Mouse (Mus musculus): ENCODE data around the gene Prss50. TPM values are rescaled to one million over a fixed set of nuclear protein-coding genes. Genes with fewer than 3 reads are reported as not detected.
A peak's percentile ranks its signal among the peaks of the same experiment; 100 is the strongest.

Gene Prss50
- polyA plus RNA-seq, 2 experiments = 7.9 to 14.9 TPM

DNA sequence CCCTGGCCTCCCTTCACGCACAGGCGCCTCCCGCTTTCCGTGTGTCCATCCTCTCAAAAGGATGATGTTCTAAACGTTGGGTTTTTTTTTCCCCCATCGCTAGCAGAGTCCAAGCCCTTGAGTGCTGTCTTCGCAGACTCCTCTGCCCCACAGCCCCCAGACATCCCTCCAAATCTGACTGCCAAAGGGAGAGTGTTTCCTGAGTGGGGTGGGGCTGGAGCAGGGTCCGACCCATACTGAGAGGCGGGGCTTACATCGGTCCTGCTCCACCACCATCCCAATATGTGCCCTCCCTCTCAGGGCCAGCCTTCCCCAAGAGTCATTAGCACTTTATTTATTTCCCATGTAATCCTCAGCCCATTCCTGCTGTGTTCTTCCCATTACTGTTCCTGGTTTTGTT lies 22.8 kb upstream of the Prss50 start:
- 0 out of 4 replicates have a peak, but pooled peaks cover 0 to 2% of the 10 kb centered on the region in 2 experiments for H3K4me1 ChIP-seq (replicated peaks; ENCODE audit: control insufficient read depth in 2 of 2, insufficient read depth in 2 of 2, low read length in 1 of 2)
- 39% methylated on average over 10 of the region's 10 CpGs for WGBS (ENCODE audit: insufficient replicate concordance)
- no peak overlapping the region for H3K9ac ChIP-seq (replicated peaks)
- no peaks in the 10 kb centered on the region for H3K9me3 ChIP-seq (ENCODE audit: control insufficient read depth, low read length)
- no peak for TF ChIP-seq CTCF (IDR thresholded peaks at IDR 0.05; ENCODE audit: low read depth)
- no peak for TF ChIP-seq EP300 (IDR thresholded peaks at IDR 0.05; ENCODE audit: low read depth)
- H3K36me3 ChIP-seq (replicated peaks; ENCODE audit: control insufficient read depth, insufficient read depth, low read depth) = no peaks in the 10 kb centered on the region
- H3K4me3 ChIP-seq (ENCODE audit: insufficient read depth in 1 of 2, low read depth in 2 of 2, low read length in 2 of 2) = no peak overlapping the region
- no peaks in the 10 kb centered on the region for H3K27me3 ChIP-seq (ENCODE audit: control insufficient read depth, insufficient read depth, low read length)
- H3K4me2 ChIP-seq (ENCODE audit: low read depth) = no peak overlapping the region
- ATAC-seq (ENCODE audit: insufficient read depth) (no peak), DNase-seq (ENCODE audit: low read depth in 3 of 3, low spot score in 3 of 3) (no peak)
- H3K27ac ChIP-seq = no peak overlapping the region

DNA sequence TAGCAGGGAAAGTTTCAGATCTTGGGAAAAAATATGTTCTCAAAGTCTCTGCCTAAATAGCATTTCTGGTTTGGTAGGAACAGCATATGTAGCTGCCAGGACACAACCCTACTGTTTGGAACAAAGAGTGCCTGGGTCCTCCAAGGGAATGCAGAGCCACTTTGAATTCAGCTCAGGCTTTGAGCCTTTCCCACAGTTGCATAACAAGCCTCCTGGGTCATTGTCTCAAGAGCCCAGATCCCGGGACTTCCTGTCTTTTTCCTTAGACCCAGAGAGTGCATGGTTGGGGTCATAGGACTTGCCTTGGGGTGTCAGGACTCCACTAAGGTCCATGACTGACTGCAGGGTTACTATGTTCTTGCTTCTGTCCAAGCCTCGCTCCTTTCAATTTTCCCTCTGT lies 21.7 kb upstream of the Prss50 start:
- ATAC-seq (ENCODE audit: insufficient read depth) = no peak
- no peaks in the 10 kb centered on the region for H3K36me3 ChIP-seq (replicated peaks; ENCODE audit: control insufficient read depth, insufficient read depth, low read depth)
- no peak for DNase-seq (ENCODE audit: low read depth in 3 of 3, low spot score in 3 of 3)
- no peak overlapping the region for H3K9ac ChIP-seq (replicated peaks)
- H3K27me3 ChIP-seq (ENCODE audit: control insufficient read depth, insufficient read depth, low read length) = no peaks in the 10 kb centered on the region
- H3K4me3 ChIP-seq (ENCODE audit: insufficient read depth in 1 of 2, low read depth in 2 of 2, low read length in 2 of 2) = no peak overlapping the region
- 39% methylated on average over 2 of the region's 2 CpGs for WGBS (ENCODE audit: insufficient replicate concordance)
- H3K9me3 ChIP-seq (ENCODE audit: control insufficient read depth, low read length) = no peaks in the 10 kb centered on the region
- H3K4me1 ChIP-seq (replicated peaks; ENCODE audit: control insufficient read depth in 2 of 2, insufficient read depth in 2 of 2, low read length in 1 of 2) = peaks cover 0 to 2% of the 10 kb centered on the region in 2 experiments; a peak in 1 of 4 replicates
- no peak for TF ChIP-seq EP300 (IDR thresholded peaks at IDR 0.05; ENCODE audit: low read depth)
- TF ChIP-seq CTCF (IDR thresholded peaks at IDR 0.05; ENCODE audit: low read depth) = no peak
- no peak overlapping the region for H3K4me2 ChIP-seq (ENCODE audit: low read depth)
- H3K27ac ChIP-seq = no peak overlapping the region

GRCm38 (mm10) chr9:110840905-110841304 lies 16.9 kb upstream of the Prss50 start:
- Histone ChIP-seq H3K9ac (replicated peaks) (no peak overlapping the region), H3K4me1 (replicated peaks; ENCODE audit: control insufficient read depth in 2 of 2, insufficient read depth in 2 of 2, low read length in 1 of 2) (peaks cover 0 to 3% of the 10 kb centered on the region in 2 experiments; a peak in 2 of 4 replicates), H3K27ac (no peak overlapping the region), H3K36me3 (replicated peaks; ENCODE audit: control insufficient read depth, insufficient read depth, low read depth) (no peaks in the 10 kb centered on the region), H3K4me3 (ENCODE audit: insufficient read depth in 1 of 2, low read depth in 2 of 2, low read length in 2 of 2) (no peak overlapping the region), H3K4me2 (ENCODE audit: low read depth) (no peak overlapping the region), H3K27me3 (ENCODE audit: control insufficient read depth, insufficient read depth, low read length) (no peaks in the 10 kb centered on the region), H3K9me3 (ENCODE audit: control insufficient read depth, low read length) (no peaks in the 10 kb centered on the region)
- 52% methylated on average over 6 of the region's 6 CpGs for WGBS (ENCODE audit: insufficient replicate concordance)
- ATAC-seq (ENCODE audit: insufficient read depth) (no peak), DNase-seq (ENCODE audit: low read depth in 3 of 3, low spot score in 3 of 3) (no peak)
- TF ChIP-seq EP300 (IDR thresholded peaks at IDR 0.05; ENCODE audit: low read depth) = no peak
- TF ChIP-seq CTCF (IDR thresholded peaks at IDR 0.05; ENCODE audit: low read depth) = no peak

DNA sequence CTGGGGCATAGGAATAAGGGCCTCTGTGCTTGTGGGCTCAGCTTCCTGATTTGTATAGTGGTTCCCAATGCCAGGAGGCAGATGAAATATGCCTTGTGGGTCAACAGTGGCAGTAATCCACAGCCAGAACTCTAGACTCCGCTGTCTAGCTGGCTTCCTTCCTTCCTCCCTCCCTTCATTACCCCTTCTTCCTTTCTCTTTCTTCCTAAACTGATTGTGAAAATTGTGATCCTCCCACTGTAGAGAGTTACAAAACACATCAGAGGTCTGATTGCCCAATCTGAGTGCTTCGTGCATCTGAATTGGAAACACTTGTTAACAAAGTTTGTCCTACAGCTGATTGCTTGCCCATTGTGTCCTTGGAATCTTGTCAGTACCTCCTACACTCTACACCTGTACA lies 16.3 kb upstream of the Prss50 start:
- Histone ChIP-seq H3K9me3 (ENCODE audit: control insufficient read depth, low read length) (no peaks in the 10 kb centered on the region), H3K36me3 (replicated peaks; ENCODE audit: control insufficient read depth, insufficient read depth, low read depth) (no peaks in the 10 kb centered on the region), H3K4me3 (ENCODE audit: insufficient read depth in 1 of 2, low read depth in 2 of 2, low read length in 2 of 2) (no peak overlapping the region), H3K4me2 (ENCODE audit: low read depth) (no peak overlapping the region), H3K27me3 (ENCODE audit: control insufficient read depth, insufficient read depth, low read length) (no peaks in the 10 kb centered on the region), H3K27ac (no peak overlapping the region), H3K4me1 (replicated peaks; ENCODE audit: control insufficient read depth in 2 of 2, insufficient read depth in 2 of 2, low read length in 1 of 2) (peaks cover 0 to 3% of the 10 kb centered on the region in 2 experiments; a peak in 2 of 4 replicates), H3K9ac (replicated peaks) (no peak overlapping the region)
- TF ChIP-seq CTCF (IDR thresholded peaks at IDR 0.05; ENCODE audit: low read depth) (no peak), EP300 (IDR thresholded peaks at IDR 0.05; ENCODE audit: low read depth) (no peak)
- 29% methylated on average over 2 of the region's 2 CpGs for WGBS (ENCODE audit: insufficient replicate concordance)
- DNase-seq (ENCODE audit: low read depth in 3 of 3, low spot score in 3 of 3) = peak in 1 of 3 experiments; percentile 7
- no peak for ATAC-seq (ENCODE audit: insufficient read depth)

- Histone ChIP-seq H3K4me1 (replicated peaks; ENCODE audit: control insufficient read depth in 2 of 2, insufficient read depth in 2 of 2, low read length in 1 of 2) (peaks cover 0 to 2% of the 10 kb centered on the region in 2 experiments; a peak in 2 of 4 replicates), H3K27ac (no peak within 1 kb of the TSS), H3K9me3 (ENCODE audit: control insufficient read depth, low read length) (no peaks in the 10 kb centered on the region), H3K36me3 (replicated peaks; ENCODE audit: control insufficient read depth, insufficient read depth, low read depth) (no peaks in the 10 kb centered on the region), H3K9ac (replicated peaks) (no peak within 1 kb of the TSS), H3K27me3 (ENCODE audit: control insufficient read depth, insufficient read depth, low read length) (no peaks in the 10 kb centered on the region), H3K4me3 (ENCODE audit: insufficient read depth in 1 of 2, low read depth in 2 of 2, low read length in 2 of 2) (no peak within 1 kb of the TSS), H3K4me2 (ENCODE audit: low read depth) (no peak within 1 kb of the TSS)
- no peak for DNase-seq (ENCODE audit: low read depth in 3 of 3, low spot score in 3 of 3)
- no peak for ATAC-seq (ENCODE audit: insufficient read depth)
- TF ChIP-seq EP300 (IDR thresholded peaks at IDR 0.05; ENCODE audit: low read depth) (no peak), CTCF (IDR thresholded peaks at IDR 0.05; ENCODE audit: low read depth) (no peak)
- 65% methylated on average over 10 of the region's 10 CpGs for WGBS (ENCODE audit: insufficient replicate concordance)
Observed at GRCm38 (mm10) chr9:110844206-110844605, 13.6 kb upstream of the Prss50 start, which contains the start of gene Prss46. Prss46 (plus strand) TSS chr9:110844506.
